Mouse (Mus musculus) myocyte (in vitro differentiated cells): Measurements from ENCODE around the gene Vmn1r7. TPM values are rescaled to one million over a fixed set of nuclear protein-coding genes. Genes with fewer than 3 reads are reported as not detected.

Source experiments
- H3K27me3 ChIP-seq: one replicate; pipeline ENCODE4 v1.6.1; 2011; ENCODE audit not compliant: control insufficient read depth, insufficient read depth, insufficient read length
- H3K36me3 ChIP-seq: one replicate; pipeline ENCODE4 v1.6.1; 2011; ENCODE audit not compliant: control insufficient read depth, insufficient read depth
- H3K4me2 ChIP-seq: one replicate; pipeline ENCODE4 v1.6.1; 2011; ENCODE audit warnings: low read depth, control low read depth
- H3K4me3 ChIP-seq: one replicate; pipeline ENCODE4 v1.5.1; 2011; ENCODE audit warnings: mild to moderate bottlenecking, control low read depth, moderate library complexity
- H3K79me2 ChIP-seq: one replicate; pipeline ENCODE4 v1.6.1; 2011; ENCODE audit not compliant: control insufficient read depth, insufficient read depth
- H3ac ChIP-seq: one replicate; pipeline ENCODE4 v1.6.1; 2011; ENCODE audit not compliant: control insufficient read depth, insufficient read length
- CEBPB ChIP-seq: IDR thresholded peaks from 2 replicates; pipeline ENCODE4 v1.6.1; 2011; ENCODE audit warnings: mild to moderate bottlenecking, moderate library complexity; ENCODE audit not compliant: poor library complexity, insufficient read depth, severe bottlenecking
- E2F4 ChIP-seq: IDR thresholded peaks from one replicate; pipeline ENCODE4 v1.6.1; 2011; ENCODE audit warnings: mild to moderate bottlenecking, control low read depth, moderate library complexity; ENCODE audit not compliant: insufficient read depth
- MAX ChIP-seq: IDR thresholded peaks from one replicate; pipeline ENCODE4 v1.6.1; 2011; ENCODE audit warnings: low read depth, mild to moderate bottlenecking, control low read depth
- MYOD1 ChIP-seq, 3 experiments: IDR thresholded peaks; one replicate each; pipeline ENCODE4 v1.6.1; 2011; ENCODE audit warnings: control low read depth in 2 of 3, low read depth in 2 of 3, mild to moderate bottlenecking in 2 of 3, moderate library complexity in 1 of 3; ENCODE audit not compliant: insufficient read length in 2 of 3, control insufficient read depth in 1 of 3
- MYOG ChIP-seq, 3 experiments: IDR thresholded peaks; one replicate each; pipeline ENCODE4 v1.6.1; 2011; ENCODE audit warnings: control low read depth in 2 of 3, low read depth in 2 of 3, mild to moderate bottlenecking in 2 of 3; ENCODE audit not compliant: insufficient read length in 2 of 3, control insufficient read depth in 1 of 3, insufficient read depth in 1 of 3
- POLR2A ChIP-seq: IDR thresholded peaks from one replicate; pipeline ENCODE4 v1.6.1; 2011; ENCODE audit warnings: low read depth, mild to moderate bottlenecking, control low read depth, moderate library complexity; ENCODE audit not compliant: insufficient read length
- POLR2AphosphoS2 ChIP-seq: IDR thresholded peaks from one replicate; pipeline ENCODE4 v1.6.1; 2011; ENCODE audit warnings: low read depth, control low read depth; ENCODE audit not compliant: insufficient read length
- REST ChIP-seq: IDR thresholded peaks from one replicate; pipeline ENCODE4 v1.6.1; 2011; ENCODE audit warnings: mild to moderate bottlenecking, control low read depth, moderate library complexity; ENCODE audit not compliant: insufficient read depth, insufficient read length
- SRF ChIP-seq: IDR thresholded peaks from one replicate; pipeline ENCODE4 v1.6.1; 2011; ENCODE audit warnings: low read depth; ENCODE audit not compliant: control insufficient read depth, insufficient read length
- TCF12 ChIP-seq: IDR thresholded peaks from one replicate; pipeline ENCODE4 v1.6.1; 2011; ENCODE audit warnings: mild to moderate bottlenecking, control low read depth; ENCODE audit not compliant: poor library complexity, insufficient read depth, severe bottlenecking
- TCF3 ChIP-seq: IDR thresholded peaks from one replicate; pipeline ENCODE4 v1.6.1; 2011; ENCODE audit warnings: low read depth, control low read depth; ENCODE audit not compliant: insufficient read length
- USF1 ChIP-seq: IDR thresholded peaks from one replicate; pipeline ENCODE4 v1.6.1; 2011; ENCODE audit warnings: low read depth, mild to moderate bottlenecking, control low read depth, moderate library complexity
- polyA plus RNA-seq: library from polyadenylated mRNA; unstranded; fragments of >200 nt; fragmentation: generic; extraction: Trizol; gene quantifications from one replicate; pipeline ENCODE4 v1.2.1, GENCODE M21; 2012; ENCODE audit warnings: missing spikeins

Gene Vmn1r7
- polyA plus RNA-seq, 1 experiment = not detected

DNA sequence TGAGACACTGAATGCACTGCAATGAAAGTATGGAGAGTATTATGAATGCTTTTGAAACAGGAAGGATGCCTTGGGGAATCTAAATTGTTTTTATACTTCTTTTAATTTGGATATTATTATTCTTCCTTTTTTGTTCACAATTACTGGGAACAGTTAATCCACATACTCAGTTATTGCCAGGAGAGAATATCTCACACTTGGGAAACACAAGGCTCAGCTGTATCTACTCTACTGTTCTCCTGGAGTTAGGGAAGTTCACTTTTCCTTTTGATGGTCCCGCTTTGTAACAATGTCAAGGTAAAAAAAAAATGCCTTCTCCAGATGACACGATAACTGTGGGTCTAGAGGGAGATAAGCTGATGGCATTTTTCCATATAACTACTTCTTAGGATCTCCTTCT lies 28.2 kb downstream of the Vmn1r7 start, which contains the start of gene Vmn1r6:
Vmn1r6 (plus strand) TSS at position 301 of the 400 bp plus-strand sequence.
- Histone ChIP-seq H3K36me3 (no peaks in the 10 kb centered on the region), H3K27me3 (no peaks in the 10 kb centered on the region), H3ac (no peak within 1 kb of the TSS), H3K79me2 (no peaks in the 10 kb centered on the region), H3K4me2 (no peak within 1 kb of the TSS), H3K4me3 (no peak within 1 kb of the TSS)
- no peak for TF ChIP-seq E2F4
- TF ChIP-seq POLR2A = no peak
- TF ChIP-seq MYOD1 (IDR thresholded peaks at IDR 0.05; ENCODE audit: control insufficient read depth in 1 of 3, insufficient read length in 2 of 3, low read depth in 2 of 3) = no peak
- TF ChIP-seq TCF12 = no peak
- TF ChIP-seq CEBPB = no peak
- TF ChIP-seq REST = no peak
- no peak for TF ChIP-seq SRF
- TF ChIP-seq POLR2AphosphoS2 = no peak
- no peak for TF ChIP-seq TCF3
- TF ChIP-seq USF1 = no peak
- no peak for TF ChIP-seq MYOG (IDR thresholded peaks at IDR 0.05; ENCODE audit: control insufficient read depth in 1 of 3, insufficient read depth in 1 of 3, insufficient read length in 2 of 3, low read depth in 2 of 3)
- no peak for TF ChIP-seq MAX

Other genes with a start within 250 kb of the Vmn1r7 start
- 11.6 TPM for gene Kbtbd2, start 227.5 kb downstream of the Vmn1r7 start, polyA plus RNA-seq
- 91.6 TPM for gene Fkbp9, start 193.3 kb downstream of the Vmn1r7 start, polyA plus RNA-seq
- 9.9 TPM for gene Nt5c3, start 101.4 kb downstream of the Vmn1r7 start, polyA plus RNA-seq
- gene Vmn1r4, start 101.3 kb downstream of the Vmn1r7 start, polyA plus RNA-seq = 0.02 TPM
- not detected for gene Vmn1r5, start 55.1 kb downstream of the Vmn1r7 start, polyA plus RNA-seq
- not detected for gene Vmn1r6, start 28.1 kb downstream of the Vmn1r7 start, polyA plus RNA-seq
- gene Vmn1r8, start 7.0 kb upstream of the Vmn1r7 start, polyA plus RNA-seq = not detected
- gene Vmn1r9, start 41.5 kb upstream of the Vmn1r7 start, polyA plus RNA-seq = not detected
- gene Vmn1r10, start 84.1 kb upstream of the Vmn1r7 start, polyA plus RNA-seq = not detected
- gene Vmn1r11, start 108.1 kb upstream of the Vmn1r7 start, polyA plus RNA-seq = not detected
- not detected for gene Vmn1r12, start 131.6 kb upstream of the Vmn1r7 start, polyA plus RNA-seq
- not detected for gene Vmn1r13, start 178.0 kb upstream of the Vmn1r7 start, polyA plus RNA-seq
- gene Vmn1r14, start 206.4 kb upstream of the Vmn1r7 start, polyA plus RNA-seq = not detected
- not detected for gene Vmn1r15, start 232.6 kb upstream of the Vmn1r7 start, polyA plus RNA-seq